ENCODE assay signal across 8 mouse cellular contexts in genomic region chr8:117334058-117334747, GRCm38 (mm10).
DNase-seq lines count a peak whose midpoint lies in the region; ATAC-seq and TF ChIP-seq lines count a peak whose summit lies in the region.

No protein-coding gene starts in this region.

- TF ChIP-seq CTCF in lung, postnatal 0 days (IDR thresholded peaks at IDR 0.05) = no peak
- no peak for TF ChIP-seq CTCF in embryonic fibroblast, embryonic 13.5 days (IDR thresholded peaks at IDR 0.05; ENCODE audit: borderline replicate concordance, insufficient read depth, low read length)
- TF ChIP-seq CTCF in small intestine, adult 2 months (IDR thresholded peaks at IDR 0.05; ENCODE audit: extremely low read depth, insufficient read length, insufficient replicate concordance, low read depth, low read length) = no peak

- H3K4me2 ChIP-seq in lung, postnatal 0 days (replicated peaks; ENCODE audit: low read depth, low read length) = 0 out of 2 replicates have a peak overlapping the region, but pooled peaks have one; percentile 0

- WGBS in lung, postnatal 0 days = 34% methylated on average over 10 of the region's 10 CpGs
- 22% methylated on average over 10 of the region's 10 CpGs for WGBS in small intestine, adult 2 months

- no peak overlapping the region for H3K4me3 ChIP-seq in lung, postnatal 0 days (ENCODE audit: low read depth, low read length)
- no peak overlapping the region for H3K4me3 ChIP-seq in embryonic fibroblast, embryonic 13.5 days (ENCODE audit: insufficient read depth, low read length)
- peak overlapping the region; percentile 47 for H3K4me3 ChIP-seq in small intestine, adult 2 months (ENCODE audit: low read depth, low read length)

- H3K9me3 ChIP-seq in lung, postnatal 0 days (ENCODE audit: low read length) = no peaks in the 10 kb centered on the region

- no peak for ATAC-seq in lung, postnatal 0 days

- peaks cover 38% of the 10 kb centered on the region for H3K4me1 ChIP-seq in lung, postnatal 0 days (ENCODE audit: insufficient read depth, low read depth, low read length)
- peaks cover 31% of the 10 kb centered on the region for H3K4me1 ChIP-seq in embryonic fibroblast, embryonic 13.5 days (ENCODE audit: control insufficient read depth, insufficient read depth, low read length)
- H3K4me1 ChIP-seq in small intestine, adult 2 months (ENCODE audit: control insufficient read depth, insufficient read depth, insufficient read length, low read length) = peaks cover 58% of the 10 kb centered on the region

- H3K27ac ChIP-seq in lung, postnatal 0 days (ENCODE audit: low read length) = peak overlapping the region; percentile 17; the same call in 1 of the 2 replicates
- peak overlapping the region; percentile 79; the same call in 1 of the 2 replicates for H3K27ac ChIP-seq in embryonic fibroblast, embryonic 13.5 days (ENCODE audit: insufficient read depth, low read length)
- peak overlapping the region; percentile 100 for H3K27ac ChIP-seq in small intestine, adult 2 months (ENCODE audit: insufficient read depth, low read depth, low read length)

- TF ChIP-seq POLR2A in embryonic fibroblast, embryonic 13.5 days (IDR thresholded peaks at IDR 0.05; ENCODE audit: low read depth, low read length) = no peak
- no peak for TF ChIP-seq POLR2A in small intestine, adult 2 months (IDR thresholded peaks at IDR 0.05; ENCODE audit: low read depth, low read length)

- no peaks in the 10 kb centered on the region for H3K27me3 ChIP-seq in lung, postnatal 0 days (replicated peaks; ENCODE audit: insufficient read depth, low read length)
- H3K27me3 ChIP-seq in small intestine, adult 2 months (ENCODE audit: control insufficient read depth, insufficient read depth, low read length) = no peaks in the 10 kb centered on the region

- H3K9ac ChIP-seq in lung, postnatal 0 days (replicated peaks; ENCODE audit: low read depth) = no peak overlapping the region

- H3K36me3 ChIP-seq in lung, postnatal 0 days (ENCODE audit: insufficient read depth, low read length) = no peaks in the 10 kb centered on the region
- no peaks in the 10 kb centered on the region for H3K36me3 ChIP-seq in small intestine, adult 2 months (ENCODE audit: control insufficient read depth, insufficient read depth, low read length)

- no peak for DNase-seq in lung, postnatal 0 days (ENCODE audit: low spot score)
- DNase-seq in lung, postnatal 25 days (ENCODE audit: low spot score) = no peak
- peak; percentile 62 for DNase-seq in kidney, postnatal 14 days
- DNase-seq in urinary bladder, postnatal 25 days (ENCODE audit: low spot score) = no peak
- no peak for DNase-seq in thymus, postnatal 25 days
- no peak for DNase-seq in cerebellum, postnatal 4 days (ENCODE audit: low spot score in 2 of 2)

- TF ChIP-seq EP300 in lung, postnatal 0 days (IDR thresholded peaks at IDR 0.05) = no peak

Comparison
In these comparisons a context has a peak if more than half of its experiments do, and no peak if none do; other contexts are left out.
1. H3K27ac ChIP-seq: peak in every context shown above with its lines; median percentile 100 in small intestine, adult 2 months; 79 in embryonic fibroblast, embryonic 13.5 days; 17 in lung, postnatal 0 days.